Mouse (Mus musculus): ENCODE data around the gene Zkscan14. TPM values are rescaled to one million over a fixed set of nuclear protein-coding genes. Genes with fewer than 3 reads are reported as not detected.
A peak's percentile ranks its signal among the peaks of the same experiment; 100 is the strongest.

Gene Zkscan14
- polyA plus RNA-seq, 1 experiment: 3.0 TPM

DNA sequence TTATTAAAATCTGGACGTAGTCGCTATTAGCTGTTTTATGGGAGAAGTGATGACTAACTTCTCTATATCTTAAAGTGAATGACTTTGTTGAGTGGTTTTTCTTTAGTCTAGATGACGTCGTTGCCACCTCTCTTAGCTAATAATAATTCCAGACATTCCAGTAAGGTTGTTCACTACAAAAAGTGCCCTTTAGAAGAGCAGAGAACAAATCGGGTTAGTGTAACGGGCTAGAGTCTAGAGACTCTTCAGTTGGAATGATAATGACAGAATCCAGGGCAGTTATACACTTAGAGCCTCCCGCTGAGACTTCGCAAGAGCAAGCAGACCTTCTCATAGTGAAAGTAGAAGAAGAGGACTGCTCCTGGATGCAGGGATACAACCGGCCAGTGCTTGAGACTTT lies 3.4 kb upstream of the Zkscan14 start:
- Histone ChIP-seq H3K27ac (ENCODE audit: insufficient read depth, low read length) (peak overlapping the region; percentile 47), H3K4me1 (ENCODE audit: control insufficient read depth, insufficient read depth, low read length) (no peaks in the 10 kb centered on the region; the same call in 1 of the 2 replicates), H3K4me3 (ENCODE audit: insufficient read depth, low read length) (peak overlapping the region; percentile 51)
- no peak for TF ChIP-seq CTCF (IDR thresholded peaks at IDR 0.05; ENCODE audit: borderline replicate concordance, insufficient read depth, low read length)
- 0 out of 2 replicates have a peak, but pooled peaks have one; percentile 21 for TF ChIP-seq POLR2A (IDR thresholded peaks at IDR 0.05; ENCODE audit: low read depth, low read length)

DNA sequence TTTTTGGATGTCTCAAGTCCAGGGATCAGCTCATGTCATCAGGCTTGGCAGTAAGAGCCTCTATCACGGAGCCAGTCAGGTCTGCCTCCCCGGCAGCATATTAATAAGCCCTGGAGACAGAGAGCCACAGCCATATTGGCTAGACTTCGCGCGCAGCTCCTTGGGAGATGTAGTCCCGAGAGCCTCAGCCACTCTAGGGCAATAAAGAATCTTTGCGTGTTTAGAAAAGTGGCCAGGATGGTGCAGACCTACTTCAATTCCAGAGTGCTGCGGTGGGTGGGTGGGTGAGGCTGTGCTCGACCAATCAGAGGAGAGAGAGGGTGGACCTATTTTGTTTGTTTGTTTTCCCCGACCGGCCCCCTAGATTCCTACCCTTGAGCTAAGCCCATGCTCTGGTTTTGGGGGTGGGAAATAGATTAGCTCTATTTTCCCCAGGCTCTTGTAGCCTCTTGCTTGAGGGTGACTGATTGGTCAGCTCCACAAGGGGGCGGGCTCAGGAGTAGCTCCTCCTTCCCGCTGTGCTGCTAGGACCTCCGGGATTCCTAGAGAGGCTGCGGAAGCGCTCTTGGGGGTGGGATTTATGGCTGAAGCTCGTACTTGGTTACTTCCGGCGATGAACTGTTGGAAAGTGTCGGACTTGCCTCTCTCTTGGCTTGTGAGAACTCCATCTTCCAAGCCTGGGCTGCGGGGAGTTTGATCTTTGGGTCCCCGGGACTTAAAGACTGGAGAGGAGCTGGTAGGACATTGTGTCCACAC lies 2.4 kb upstream of the Zkscan14 start, which contains the start of gene Zkscan5:
TSS of gene Zkscan5 (plus strand) at position 627 of the 756 bp plus-strand sequence.
- TF ChIP-seq CTCF (IDR thresholded peaks at IDR 0.05; ENCODE audit: borderline replicate concordance, insufficient read depth, low read length) (no peak), POLR2A (IDR thresholded peaks at IDR 0.05; ENCODE audit: low read depth, low read length) (peak; percentile 88)
- H3K4me1 ChIP-seq (ENCODE audit: control insufficient read depth, insufficient read depth, low read length): no peaks in the 10 kb centered on the region; the same call in 1 of the 2 replicates

DNA sequence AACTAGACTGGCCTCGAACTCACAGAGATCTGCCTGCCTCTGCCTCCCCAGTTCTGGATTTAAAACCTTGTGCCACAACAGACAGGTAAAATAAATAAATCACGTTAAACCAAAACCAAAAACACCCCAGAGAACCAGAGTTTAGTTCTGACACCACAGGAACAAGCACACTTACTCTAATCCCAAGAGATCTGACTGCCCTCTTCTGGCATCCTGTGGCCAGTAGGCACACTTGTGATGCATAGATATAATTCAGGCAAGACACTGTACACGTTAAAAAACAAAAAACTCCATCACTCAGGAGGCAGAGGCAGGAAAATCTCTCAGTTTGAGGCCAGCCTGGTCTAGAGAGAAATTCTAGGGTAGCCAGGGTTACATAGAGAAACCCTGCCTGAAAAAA lies 778 bp upstream of the Zkscan14 start:
- Histone ChIP-seq H3K4me3 (ENCODE audit: insufficient read depth, low read length) (no peak overlapping the region), H3K27ac (ENCODE audit: insufficient read depth, low read length) (no peak overlapping the region), H3K4me1 (ENCODE audit: control insufficient read depth, insufficient read depth, low read length) (no peaks in the 10 kb centered on the region; the same call in 1 of the 2 replicates)
- TF ChIP-seq CTCF (IDR thresholded peaks at IDR 0.05; ENCODE audit: borderline replicate concordance, insufficient read depth, low read length) (no peak), POLR2A (IDR thresholded peaks at IDR 0.05; ENCODE audit: low read depth, low read length) (no peak)

More for the DNA sequence above, 2.4 kb upstream of the Zkscan14 start, which contains the start of gene Zkscan5:
- peak within 1 kb of the TSS; percentile 84 for H3K27ac ChIP-seq (ENCODE audit: insufficient read depth, low read length)
- peak within 1 kb of the TSS; percentile 79 for H3K4me3 ChIP-seq (ENCODE audit: insufficient read depth, low read length)

DNA sequence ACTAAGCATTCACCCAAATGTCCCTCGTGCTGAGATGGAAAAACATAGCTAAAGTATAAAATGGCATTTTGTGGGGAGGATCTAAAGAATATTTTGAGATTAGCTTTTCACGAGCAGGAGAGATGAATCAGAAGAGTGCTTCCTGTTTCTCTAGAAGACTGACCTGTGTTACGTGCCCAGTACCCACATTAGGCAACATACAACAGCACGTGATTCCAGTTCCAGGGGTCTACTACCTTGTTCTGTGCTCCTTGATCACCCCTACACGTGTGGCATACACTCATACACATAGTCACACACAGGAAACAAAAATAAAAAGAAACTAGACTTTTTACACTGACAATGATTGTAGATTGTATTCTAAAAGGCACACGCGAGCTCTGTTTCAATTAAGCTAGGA lies 1.3 kb downstream of the Zkscan14 start:
- H3K4me3 ChIP-seq (ENCODE audit: insufficient read depth, low read length): no peak overlapping the region
- no peak overlapping the region for H3K27ac ChIP-seq (ENCODE audit: insufficient read depth, low read length)
- no peaks in the 10 kb centered on the region; the same call in 1 of the 2 replicates for H3K4me1 ChIP-seq (ENCODE audit: control insufficient read depth, insufficient read depth, low read length)
- TF ChIP-seq CTCF (IDR thresholded peaks at IDR 0.05; ENCODE audit: borderline replicate concordance, insufficient read depth, low read length): no peak
- no peak for TF ChIP-seq POLR2A (IDR thresholded peaks at IDR 0.05; ENCODE audit: low read depth, low read length)

DNA sequence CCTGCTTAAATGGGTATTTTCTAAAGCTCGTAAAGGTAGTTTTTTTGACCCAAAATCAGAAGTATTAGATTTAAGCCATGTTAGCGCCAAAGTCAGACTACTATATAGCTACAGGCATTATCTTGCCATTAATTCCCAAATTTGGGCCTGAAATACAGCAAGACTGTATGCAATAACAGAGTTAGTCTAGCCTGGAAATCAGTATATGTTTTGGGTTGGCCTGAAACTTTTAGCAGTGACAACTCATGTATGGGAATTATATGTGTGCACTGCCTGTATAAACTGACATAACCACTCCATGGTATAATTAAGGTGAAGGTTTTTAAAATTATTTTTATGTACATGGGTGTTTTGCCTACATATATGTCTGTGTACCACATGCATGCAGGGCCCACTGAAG lies 9.7 kb downstream of the Zkscan14 start, which contains the start of gene Atp5j2:
TSS of gene Atp5j2 (minus strand) at position 101 of the 400 bp plus-strand sequence.
- peak within 1 kb of the TSS; percentile 50 for H3K27ac ChIP-seq (ENCODE audit: insufficient read depth, low read length)

DNA sequence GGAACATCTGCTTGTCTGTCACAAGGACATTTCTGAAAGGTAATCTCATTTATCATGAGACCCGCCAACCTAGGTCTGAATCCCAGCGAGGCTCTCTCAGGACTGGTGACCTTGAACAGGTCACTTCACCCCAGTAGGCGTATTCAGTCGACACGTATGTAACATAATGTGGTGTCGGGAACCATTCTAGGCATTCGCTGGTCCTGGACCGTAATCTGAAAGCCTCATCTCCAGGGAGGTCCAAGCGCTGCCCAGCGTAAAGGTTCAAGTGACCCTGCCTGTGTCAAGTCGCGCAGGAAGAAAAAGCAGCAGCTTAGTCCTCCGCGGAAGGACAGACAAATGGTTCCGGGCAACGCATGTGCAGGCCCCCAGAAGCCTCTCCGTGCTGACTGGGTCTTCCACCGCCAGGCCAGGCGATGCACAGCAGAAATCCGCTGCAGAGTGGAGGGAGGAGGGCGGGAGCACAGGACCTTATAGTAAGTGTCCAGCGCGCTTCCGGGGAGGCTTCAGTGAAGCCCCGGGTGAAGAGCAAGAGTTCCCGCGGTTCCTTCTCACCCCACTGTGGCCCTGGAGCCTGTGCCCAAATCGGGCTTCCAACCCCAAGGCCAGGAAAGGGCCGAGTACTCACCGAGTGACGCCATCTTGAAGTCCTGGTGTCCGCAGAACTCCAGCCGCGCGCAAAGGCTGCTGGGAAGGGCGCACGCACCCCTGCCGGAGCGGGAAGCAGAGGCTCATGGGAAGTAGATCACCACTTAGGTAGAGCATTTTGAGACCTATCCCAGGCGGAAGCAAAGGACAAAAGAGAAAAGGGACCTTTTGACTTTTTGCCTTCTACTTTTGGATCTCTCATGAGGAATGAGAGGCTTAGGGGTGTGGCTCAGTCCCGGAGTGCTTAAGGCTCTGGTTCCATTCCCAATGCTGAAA lies 10.5 kb downstream of the Zkscan14 start:
- TF ChIP-seq CTCF (IDR thresholded peaks at IDR 0.05; ENCODE audit: borderline replicate concordance, insufficient read depth, low read length): no peak
- TF ChIP-seq POLR2A (IDR thresholded peaks at IDR 0.05; ENCODE audit: low read depth, low read length): peak; percentile 94
- Histone ChIP-seq H3K27ac (ENCODE audit: insufficient read depth, low read length) (peak overlapping the region; percentile 50), H3K4me1 (ENCODE audit: control insufficient read depth, insufficient read depth, low read length) (peaks cover 8% of the 10 kb centered on the region), H3K4me3 (ENCODE audit: insufficient read depth, low read length) (peak overlapping the region; percentile 87)

More for the DNA sequence above, 9.7 kb downstream of the Zkscan14 start, which contains the start of gene Atp5j2:
- no peak for TF ChIP-seq CTCF (IDR thresholded peaks at IDR 0.05; ENCODE audit: borderline replicate concordance, insufficient read depth, low read length)
- TF ChIP-seq POLR2A (IDR thresholded peaks at IDR 0.05; ENCODE audit: low read depth, low read length): no peak
- Histone ChIP-seq H3K4me1 (ENCODE audit: control insufficient read depth, insufficient read depth, low read length) (peaks cover 8% of the 10 kb centered on the region), H3K4me3 (ENCODE audit: insufficient read depth, low read length) (peak within 1 kb of the TSS; percentile 87)

DNA sequence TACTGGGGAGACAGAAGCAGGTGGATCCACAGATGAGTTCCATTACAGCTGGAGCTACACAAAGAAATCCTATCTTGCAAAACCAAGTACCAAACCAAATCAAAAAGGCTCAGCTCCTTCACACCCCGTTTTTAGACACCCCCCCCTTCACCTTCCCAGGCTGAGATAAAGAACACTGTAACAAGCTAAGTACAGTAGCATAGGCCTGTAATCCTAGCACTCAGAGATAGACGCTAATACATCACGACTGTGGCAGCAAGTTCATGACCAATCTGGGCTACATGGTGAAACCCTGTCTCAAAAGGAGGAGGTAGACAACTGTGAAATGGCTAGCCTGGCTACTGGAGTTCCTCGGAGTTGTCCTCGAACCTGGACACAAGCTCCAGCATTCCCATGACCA lies 11.3 kb downstream of the Zkscan14 start:
- H3K4me3 ChIP-seq (ENCODE audit: insufficient read depth, low read length): peak overlapping the region; percentile 87
- H3K27ac ChIP-seq (ENCODE audit: insufficient read depth, low read length): no peak overlapping the region
- TF ChIP-seq POLR2A (IDR thresholded peaks at IDR 0.05; ENCODE audit: low read depth, low read length) (no peak), CTCF (IDR thresholded peaks at IDR 0.05; ENCODE audit: borderline replicate concordance, insufficient read depth, low read length) (no peak)
- peaks cover 8% of the 10 kb centered on the region for H3K4me1 ChIP-seq (ENCODE audit: control insufficient read depth, insufficient read depth, low read length)

DNA sequence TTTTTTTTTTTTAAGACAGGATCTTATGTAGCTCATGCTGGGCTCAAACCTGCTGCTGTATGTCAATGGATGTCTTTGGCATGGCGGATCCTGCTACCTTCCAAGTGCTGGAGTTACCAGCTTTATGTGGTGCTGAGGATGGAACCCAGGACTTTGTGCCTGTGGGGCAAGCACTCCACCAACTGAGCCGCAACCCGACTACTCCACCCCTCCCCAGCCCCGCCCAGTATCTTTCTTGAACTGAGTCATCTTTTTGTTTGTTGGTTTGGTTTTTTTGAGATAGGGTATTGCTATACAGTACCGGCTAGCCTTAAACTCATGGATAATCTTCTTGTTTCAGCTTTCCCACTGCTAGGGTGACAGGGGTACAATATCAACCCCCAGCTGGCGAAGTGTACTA lies 12.3 kb downstream of the Zkscan14 start:
- TF ChIP-seq POLR2A (IDR thresholded peaks at IDR 0.05; ENCODE audit: low read depth, low read length): no peak
- TF ChIP-seq CTCF (IDR thresholded peaks at IDR 0.05; ENCODE audit: borderline replicate concordance, insufficient read depth, low read length): no peak
- H3K4me1 ChIP-seq (ENCODE audit: control insufficient read depth, insufficient read depth, low read length): peaks cover 8% of the 10 kb centered on the region
- no peak overlapping the region for H3K27ac ChIP-seq (ENCODE audit: insufficient read depth, low read length)
- no peak overlapping the region for H3K4me3 ChIP-seq (ENCODE audit: insufficient read depth, low read length)

DNA sequence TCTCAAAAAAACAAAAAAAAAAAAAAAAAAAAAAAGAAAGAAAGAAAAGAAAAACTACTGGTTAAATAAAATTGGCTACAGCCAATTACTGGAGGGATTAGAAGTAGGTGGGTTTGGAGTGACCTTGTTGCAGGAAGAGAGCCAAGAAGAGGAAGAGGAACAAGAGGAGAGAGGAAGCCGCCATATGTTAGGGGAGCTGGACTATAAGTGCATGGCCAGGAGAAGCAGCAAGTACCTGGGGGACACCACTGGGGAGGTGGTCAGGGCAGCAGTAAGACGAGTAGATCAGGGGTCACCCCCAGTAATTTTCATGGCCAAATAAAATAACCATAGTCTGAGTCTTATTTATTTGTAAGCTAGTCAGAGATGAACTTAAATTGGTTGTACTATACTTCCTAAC lies 16.4 kb downstream of the Zkscan14 start:
- TF ChIP-seq POLR2A (IDR thresholded peaks at IDR 0.05; ENCODE audit: low read depth, low read length) (no peak), CTCF (IDR thresholded peaks at IDR 0.05; ENCODE audit: borderline replicate concordance, insufficient read depth, low read length) (no peak)
- Histone ChIP-seq H3K27ac (ENCODE audit: insufficient read depth, low read length) (no peak overlapping the region), H3K4me3 (ENCODE audit: insufficient read depth, low read length) (no peak overlapping the region), H3K4me1 (ENCODE audit: control insufficient read depth, insufficient read depth, low read length) (peaks cover 6% of the 10 kb centered on the region)

Measured in embryonic fibroblast, embryonic 13.5 days (primary cell).